Mouse (Mus musculus) neural tube, embryonic 13.5 days (tissue): ENCODE data around the gene Slc17a3. TPM values are rescaled to one million over a fixed set of nuclear protein-coding genes. Genes with fewer than 3 reads are reported as not detected.

Experiments used
- ATAC-seq: fragments of 200-750 bp; cut with Nextera tagmentation; 2 replicates; pipeline ENCODE4 v1.8.0; 2017; ENCODE audit warnings: low read depth, mild to moderate bottlenecking, moderate TSS enrichment, moderate library complexity
- H3K27ac ChIP-seq: fragments of 300-500 bp; sonication (generic); replicated peaks from 2 replicates; pipeline ENCODE4 v1.5.1; 2015; ENCODE audit warnings: moderate library complexity, mild to moderate bottlenecking, inconsistent platforms
- H3K27me3 ChIP-seq: fragments of 300-500 bp; sonication (generic); 2 replicates; pipeline ENCODE4 v1.6.1; 2015; ENCODE audit warnings: mild to moderate bottlenecking, inconsistent platforms
- H3K36me3 ChIP-seq: fragments of 300-500 bp; sonication (generic); 2 replicates; pipeline ENCODE4 v1.6.1; 2015; ENCODE audit warnings: mild to moderate bottlenecking, inconsistent platforms
- H3K4me1 ChIP-seq: fragments of 300-500 bp; sonication (generic); replicated peaks from 2 replicates; pipeline ENCODE4 v1.6.1; 2015; ENCODE audit warnings: inconsistent platforms
- H3K4me2 ChIP-seq: fragments of 300-500 bp; sonication (generic); 2 replicates; pipeline ENCODE4 v1.6.1; 2015; ENCODE audit warnings: inconsistent platforms, mild to moderate bottlenecking, moderate library complexity
- H3K4me3 ChIP-seq: fragments of 300-500 bp; sonication (generic); 2 replicates; pipeline ENCODE4 v1.5.1; 2015; ENCODE audit warnings: mild to moderate bottlenecking, inconsistent platforms
- H3K9ac ChIP-seq: fragments of 300-500 bp; sonication (generic); 2 replicates; pipeline ENCODE4 v1.6.1; 2015; ENCODE audit warnings: moderate library complexity, mild to moderate bottlenecking, inconsistent platforms
- H3K9me3 ChIP-seq: fragments of 300-500 bp; sonication (generic); 2 replicates; pipeline ENCODE4 v1.6.1; 2016; ENCODE audit warnings: inconsistent platforms
- WGBS: fragments of 180-500 bp; shearing (Covaris S2); methylation state at CpG from one replicate; pipeline ENCODE4 v1.1.7; 2015; 5-methylcytosine and 5-hydroxymethylcytosine counted together
- polyA plus RNA-seq: library from polyadenylated mRNA; unstranded; fragments of >200 nt; fragmentation: Nextera tagmentation; extraction: Ambion mirVana; gene quantifications from 2 replicates; pipeline ENCODE4 v1.2.1, GENCODE M21; 2015

The Slc17a3 gene
- polyA plus RNA-seq, 1 experiment from 2014 or later = not detected

DNA sequence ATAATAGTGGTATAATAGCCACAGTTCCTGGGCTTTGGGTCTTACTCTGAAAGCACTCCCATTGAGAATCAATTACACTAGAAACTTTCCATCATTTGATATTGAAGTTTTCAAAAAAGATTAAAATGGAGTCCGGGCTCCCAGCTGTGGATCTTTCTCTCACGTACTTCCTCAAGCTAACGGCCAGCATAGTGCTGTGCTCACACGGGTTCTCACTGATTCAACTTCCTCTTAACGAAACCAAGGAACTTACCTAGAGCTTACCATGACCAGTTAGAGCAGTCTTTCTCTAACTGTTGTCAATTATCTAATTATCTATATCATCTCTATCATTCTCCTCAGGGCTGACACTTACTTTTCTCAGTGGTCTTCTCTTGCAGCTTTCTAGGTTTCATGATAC lies 40.4 kb downstream of the Slc17a3 start:
- H3K9me3 ChIP-seq = no peaks in the 10 kb centered on the region
- no peak overlapping the region for H3K4me2 ChIP-seq
- no peak overlapping the region for H3K9ac ChIP-seq
- H3K36me3 ChIP-seq = no peaks in the 10 kb centered on the region
- H3K27me3 ChIP-seq = no peaks in the 10 kb centered on the region
- H3K4me1 ChIP-seq = no peaks in the 10 kb centered on the region
- H3K27ac ChIP-seq = no peak overlapping the region
- no peak for ATAC-seq
- 92% methylated on average over 5 of the region's 5 CpGs for WGBS
- H3K4me3 ChIP-seq = no peak overlapping the region

- H3K9me3 ChIP-seq = no peaks in the 10 kb centered on the region
- H3K27me3 ChIP-seq = no peaks in the 10 kb centered on the region
- no peak overlapping the region for H3K27ac ChIP-seq
- no peak overlapping the region for H3K4me3 ChIP-seq
- no peaks in the 10 kb centered on the region for H3K4me1 ChIP-seq
- no peak overlapping the region for H3K9ac ChIP-seq
- WGBS = 51% methylated on average over 2 of the region's 2 CpGs
- ATAC-seq = no peak
- H3K36me3 ChIP-seq = no peaks in the 10 kb centered on the region
- no peak overlapping the region for H3K4me2 ChIP-seq
These were observed 46.3 kb downstream of the Slc17a3 start for GRCm38 (mm10) chr13:23885540-23885939.

DNA sequence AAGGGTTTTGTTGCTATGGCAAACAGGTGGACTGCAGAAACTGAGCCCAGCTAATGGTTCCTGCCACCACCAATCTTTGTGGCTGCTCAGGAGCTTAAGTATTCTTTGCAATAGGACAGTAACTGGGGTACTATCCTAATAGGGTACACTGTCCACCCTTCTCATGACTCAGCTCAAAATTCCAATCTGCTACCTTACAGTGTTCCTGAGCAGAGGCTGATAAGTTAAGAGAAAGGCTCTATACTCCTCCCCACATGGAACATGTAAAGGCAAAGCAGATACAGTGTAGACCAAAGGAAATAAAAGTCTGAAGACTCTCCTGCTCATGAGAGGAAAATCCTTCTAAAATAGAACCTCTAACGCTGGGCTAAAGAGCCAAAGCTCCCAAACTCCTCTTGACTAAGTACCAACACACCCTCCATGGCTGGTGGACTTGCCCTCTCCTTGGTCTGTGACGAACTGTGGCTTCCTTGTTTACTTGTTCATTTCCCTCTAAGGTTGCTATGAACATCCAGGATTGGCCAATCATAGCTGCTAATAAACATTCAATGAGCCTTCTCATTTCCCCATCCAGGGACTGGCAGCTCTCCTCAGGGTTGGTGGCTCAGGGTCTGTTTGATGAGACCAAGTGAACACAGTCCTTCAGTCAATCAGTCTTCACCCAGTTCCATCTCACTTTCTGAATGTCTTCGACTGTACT lies 47.9 kb downstream of the Slc17a3 start:
- no peaks in the 10 kb centered on the region for H3K36me3 ChIP-seq
- WGBS = 84% methylated on average over 3 of the region's 3 CpGs
- ATAC-seq = no peak

DNA sequence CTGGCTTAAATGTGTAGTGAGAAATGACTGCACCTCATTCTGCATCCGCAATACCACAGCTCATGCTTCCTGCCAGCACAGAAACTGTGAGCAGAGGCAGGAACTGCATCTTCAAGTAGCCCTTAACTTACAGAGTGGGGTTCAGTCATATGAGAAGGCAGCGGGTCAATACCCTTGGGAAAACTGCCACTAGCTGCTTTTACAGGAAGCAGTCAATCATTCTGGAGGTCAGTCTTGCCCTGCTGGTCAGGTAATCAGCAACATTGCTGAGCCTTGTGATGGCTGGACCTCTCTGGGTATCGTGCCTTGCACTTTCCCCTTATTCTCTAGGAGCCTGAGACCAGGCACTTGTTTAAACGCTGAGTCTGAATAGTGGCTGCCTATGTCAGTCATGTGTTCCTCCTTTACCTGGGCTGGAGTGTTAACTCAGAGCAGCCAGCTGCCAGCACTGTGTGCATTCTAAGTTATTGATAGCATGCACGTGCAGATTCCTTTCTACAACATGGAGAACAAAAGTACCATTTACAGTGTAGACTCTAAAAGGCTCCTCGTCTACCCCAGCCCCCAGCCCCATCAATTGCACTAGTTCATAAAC lies 49.9 kb downstream of the Slc17a3 start:
- no peak for ATAC-seq
- H3K4me2 ChIP-seq = no peak overlapping the region
- no peak overlapping the region for H3K4me3 ChIP-seq
- no peak overlapping the region for H3K27ac ChIP-seq
- H3K27me3 ChIP-seq = no peaks in the 10 kb centered on the region
- no peak overlapping the region for H3K9ac ChIP-seq
- no peaks in the 10 kb centered on the region for H3K9me3 ChIP-seq
- 61% methylated on average over 6 of the region's 6 CpGs for WGBS
- H3K4me1 ChIP-seq = peaks cover 8% of the 10 kb centered on the region; the same call in 1 of the 2 replicates
- no peaks in the 10 kb centered on the region for H3K36me3 ChIP-seq

More for the DNA sequence above, 47.9 kb downstream of the Slc17a3 start:
- no peak overlapping the region for H3K4me2 ChIP-seq
- H3K9me3 ChIP-seq = no peaks in the 10 kb centered on the region
- H3K27me3 ChIP-seq = no peaks in the 10 kb centered on the region
- H3K27ac ChIP-seq = no peak overlapping the region
- no peak overlapping the region for H3K4me3 ChIP-seq
- no peak overlapping the region for H3K9ac ChIP-seq
- no peaks in the 10 kb centered on the region for H3K4me1 ChIP-seq

- WGBS = 24% methylated on average over 9 of the region's 9 CpGs
- Histone ChIP-seq H3K4me1 (peaks cover 8% of the 10 kb centered on the region; the same call in 1 of the 2 replicates), H3K4me2 (no peak overlapping the region), H3K9me3 (no peaks in the 10 kb centered on the region), H3K27ac (no peak overlapping the region), H3K27me3 (no peaks in the 10 kb centered on the region), H3K4me3 (no peak overlapping the region), H3K9ac (no peak overlapping the region), H3K36me3 (no peaks in the 10 kb centered on the region)
- no peak for ATAC-seq
These were observed 53.5 kb downstream of the Slc17a3 start for GRCm38 (mm10) chr13:23892592-23893268.

DNA sequence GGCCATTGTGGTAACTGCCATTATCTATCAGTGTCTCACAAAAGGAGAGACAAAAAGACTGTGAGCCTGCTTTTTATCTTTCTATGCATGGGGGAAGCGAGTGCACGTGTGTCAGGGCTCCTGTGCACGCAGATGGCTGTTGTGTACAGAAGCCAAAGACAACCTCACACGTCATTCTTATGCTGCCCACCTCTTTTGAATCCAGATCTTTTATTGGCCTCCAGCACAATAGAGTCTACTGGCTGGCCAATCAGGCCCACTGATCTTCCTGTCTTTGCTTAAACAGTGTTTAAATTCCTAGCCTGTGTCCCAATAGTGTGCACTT lies 54.0 kb downstream of the Slc17a3 start:
- Histone ChIP-seq H3K4me2 (no peak overlapping the region), H3K27me3 (no peaks in the 10 kb centered on the region), H3K36me3 (no peaks in the 10 kb centered on the region), H3K4me1 (peaks cover 8% of the 10 kb centered on the region; the same call in 1 of the 2 replicates), H3K9ac (no peak overlapping the region), H3K27ac (no peak overlapping the region), H3K4me3 (no peak overlapping the region), H3K9me3 (no peaks in the 10 kb centered on the region)
- ATAC-seq = peak; percentile 56; the same call in 1 of the 2 replicates
- 14% methylated on average over 4 of the region's 4 CpGs for WGBS

GRCm38 (mm10) chr13:23898242-23898641 lies 59.0 kb downstream of the Slc17a3 start:
- 74% methylated on average over 6 of the region's 6 CpGs for WGBS
- Histone ChIP-seq H3K36me3 (no peaks in the 10 kb centered on the region), H3K4me2 (no peak overlapping the region), H3K27ac (no peak overlapping the region), H3K9ac (no peak overlapping the region), H3K4me1 (peaks cover 1% of the 10 kb centered on the region; the same call in 1 of the 2 replicates), H3K4me3 (no peak overlapping the region), H3K27me3 (no peaks in the 10 kb centered on the region), H3K9me3 (no peaks in the 10 kb centered on the region)
- ATAC-seq = no peak

GRCm38 (mm10) chr13:23906906-23907305 lies 67.7 kb downstream of the Slc17a3 start:
- Histone ChIP-seq H3K4me1 (no peaks in the 10 kb centered on the region), H3K9me3 (no peaks in the 10 kb centered on the region), H3K9ac (no peak overlapping the region), H3K27me3 (no peaks in the 10 kb centered on the region), H3K36me3 (no peaks in the 10 kb centered on the region), H3K27ac (no peak overlapping the region), H3K4me3 (no peak overlapping the region), H3K4me2 (no peak overlapping the region)
- ATAC-seq = no peak
- WGBS = 96% methylated on average over 5 of the region's 5 CpGs

DNA sequence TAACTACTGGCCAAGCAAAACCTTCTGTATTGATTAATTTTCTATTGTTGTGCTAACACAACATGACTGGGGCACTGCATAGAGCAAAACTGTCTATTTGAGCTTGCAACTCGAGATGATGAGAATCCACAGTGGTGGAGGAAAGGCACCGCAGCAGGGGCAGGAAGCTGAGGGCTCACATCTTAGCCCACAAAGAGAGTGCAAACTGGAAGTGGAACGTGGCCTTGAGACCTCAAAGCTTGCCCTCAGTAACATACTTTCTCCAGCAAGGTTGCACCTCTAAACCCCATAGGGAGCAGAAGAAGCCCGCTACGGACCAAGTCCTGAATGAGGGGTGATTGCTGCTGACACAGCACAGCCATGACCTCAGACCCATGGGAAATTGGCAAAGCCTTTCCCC lies 70.9 kb downstream of the Slc17a3 start:
- Histone ChIP-seq H3K27me3 (no peaks in the 10 kb centered on the region), H3K9ac (no peak overlapping the region), H3K27ac (no peak overlapping the region), H3K4me1 (no peaks in the 10 kb centered on the region), H3K4me3 (no peak overlapping the region), H3K36me3 (no peaks in the 10 kb centered on the region), H3K4me2 (no peak overlapping the region), H3K9me3 (no peaks in the 10 kb centered on the region)
- WGBS = 81% methylated on average over 5 of the region's 5 CpGs
- no peak for ATAC-seq

Other genes with a start within 250 kb of the Slc17a3 start
- gene Hist1h2be, start 218.3 kb upstream of the Slc17a3 start, polyA plus RNA-seq = 1.6 and 2.1 TPM in 2 replicates
- gene Hist1h1e, start 216.9 kb upstream of the Slc17a3 start, polyA plus RNA-seq = 6.1 and 8.1 TPM in 2 replicates
- 0.40 and 0.66 TPM in 2 replicates for gene Hist1h2ac, start 155.5 kb upstream of the Slc17a3 start, polyA plus RNA-seq
- gene Hist1h2bc, start 155.2 kb upstream of the Slc17a3 start, polyA plus RNA-seq = 25.7 and 28.2 TPM in 2 replicates
- not detected in 2 replicates for gene Hist1h1t, start 143.6 kb upstream of the Slc17a3 start, polyA plus RNA-seq
- gene Hist1h4c, start 141.0 kb upstream of the Slc17a3 start, polyA plus RNA-seq = 2.3 and 2.5 TPM in 2 replicates
- gene Hfe, start 128.6 kb upstream of the Slc17a3 start, polyA plus RNA-seq = 3.7 and 4.0 TPM in 2 replicates
- gene Hist1h1c, start 100.6 kb upstream of the Slc17a3 start, polyA plus RNA-seq = 12.5 and 13.1 TPM in 2 replicates
- 1.5 and 2.7 TPM in 2 replicates for gene Hist1h3c, start 93.8 kb upstream of the Slc17a3 start, polyA plus RNA-seq
- not detected in 2 replicates for gene Hist1h2bb, start 92.7 kb upstream of the Slc17a3 start, polyA plus RNA-seq
- 5.1 and 9.7 TPM in 2 replicates for gene Hist1h2ab, start 88.3 kb upstream of the Slc17a3 start, polyA plus RNA-seq
- 0.96 and 2.3 TPM in 2 replicates for gene Hist1h3b, start 87.2 kb upstream of the Slc17a3 start, polyA plus RNA-seq
- gene Hist1h4b, start 82.4 kb upstream of the Slc17a3 start, polyA plus RNA-seq = 2.3 TPM in 1 of 2 replicates, not detected in the other
- 1.1 TPM in 1 of 2 replicates, not detected in the other for gene Hist1h4a, start 78.2 kb upstream of the Slc17a3 start, polyA plus RNA-seq
- gene Hist1h3a, start 77.0 kb upstream of the Slc17a3 start, polyA plus RNA-seq = 1.1 and 1.5 TPM in 2 replicates
- gene Hist1h1a, start 75.8 kb upstream of the Slc17a3 start, polyA plus RNA-seq = not detected in 2 replicates
- not detected in 2 replicates for gene Trim38, start 69.5 kb upstream of the Slc17a3 start, polyA plus RNA-seq
- not detected in 2 replicates for gene Slc17a2, start 32.4 kb upstream of the Slc17a3 start, polyA plus RNA-seq
- gene Slc17a1, start 28.3 kb downstream of the Slc17a3 start, polyA plus RNA-seq = not detected in 2 replicates
- 0.08 and 0.13 TPM in 2 replicates for gene Slc17a4, start 75.6 kb downstream of the Slc17a3 start, polyA plus RNA-seq
- gene Hist1h2ba, start 94.7 kb downstream of the Slc17a3 start, polyA plus RNA-seq = not detected in 2 replicates
- gene Hist1h2aa, start 95.0 kb downstream of the Slc17a3 start, polyA plus RNA-seq = not detected in 2 replicates
- 0.34 and 0.59 TPM in 2 replicates for gene Scgn, start 151.8 kb downstream of the Slc17a3 start, polyA plus RNA-seq